ENCODE assay signal across 12 mouse cellular contexts in genomic region chr15:85909931-85910330, GRCm38 (mm10). TPM values are rescaled to one million over a fixed set of nuclear protein-coding genes. Genes with fewer than 3 reads are reported as not detected.
A peak's percentile ranks its signal among the peaks of the same experiment; 100 is the strongest.
DNase-seq lines count a peak whose midpoint lies in the region; ATAC-seq and TF ChIP-seq lines count a peak whose summit lies in the region.
"Had no signal": no experiment of that assay in that cellular context is flagged by ENCODE, and none has a peak within 500 bp of the region (broad histone marks: within the 10 kb centered on the region; RNA-seq: fewer than 3 reads in every experiment).

No protein-coding gene starts in this region.

- H3K9ac ChIP-seq in hindbrain, embryonic 12.5 days, result no peak overlapping the region
- no peak overlapping the region for H3K9ac ChIP-seq in hindbrain, embryonic 13.5 days
- 0 out of 2 replicates have a peak overlapping the region, but pooled peaks have one; percentile 31 for H3K9ac ChIP-seq in intestine, embryonic 15.5 days
- H3K9ac ChIP-seq in midbrain, postnatal 0 days (replicated peaks; ENCODE audit: low read length, poor library complexity, severe bottlenecking), result no peak overlapping the region

- TF ChIP-seq CTCF in midbrain, postnatal 0 days (IDR thresholded peaks at IDR 0.05), result no peak

- no peak overlapping the region for H3K4me2 ChIP-seq in hindbrain, embryonic 12.5 days (replicated peaks)
- H3K4me2 ChIP-seq in hindbrain, embryonic 13.5 days, result no peak overlapping the region
- peak overlapping the region; percentile 3; the same call in 1 of the 2 replicates for H3K4me2 ChIP-seq in intestine, embryonic 15.5 days (replicated peaks)
- no peak overlapping the region for H3K4me2 ChIP-seq in midbrain, postnatal 0 days (ENCODE audit: low read depth, low read length, poor library complexity, severe bottlenecking)
- H3K4me2 ChIP-seq: midbrain, embryonic 11.5 days had no signal

- H3K4me3 ChIP-seq in hindbrain, embryonic 12.5 days, result no peak overlapping the region
- no peak overlapping the region for H3K4me3 ChIP-seq in hindbrain, embryonic 13.5 days
- H3K4me3 ChIP-seq in intestine, embryonic 15.5 days (replicated peaks), result no peak overlapping the region
- H3K4me3 ChIP-seq in midbrain, postnatal 0 days (ENCODE audit: low read depth, low read length), result no peak overlapping the region

- H3K36me3 ChIP-seq in hindbrain, embryonic 12.5 days, result no peaks in the 10 kb centered on the region
- H3K36me3 ChIP-seq in hindbrain, embryonic 13.5 days, result no peaks in the 10 kb centered on the region
- H3K36me3 ChIP-seq in intestine, embryonic 15.5 days, result no peaks in the 10 kb centered on the region
- H3K36me3 ChIP-seq in midbrain, postnatal 0 days (ENCODE audit: insufficient read depth, low read length), result no peaks in the 10 kb centered on the region

- peaks cover 9% of the 10 kb centered on the region; the same call in 1 of the 2 replicates for H3K4me1 ChIP-seq in hindbrain, embryonic 12.5 days
- peaks cover 8% of the 10 kb centered on the region for H3K4me1 ChIP-seq in hindbrain, embryonic 13.5 days (replicated peaks)
- H3K4me1 ChIP-seq in intestine, embryonic 15.5 days (replicated peaks), result peaks cover 17% of the 10 kb centered on the region
- H3K4me1 ChIP-seq in midbrain, postnatal 0 days (ENCODE audit: insufficient read depth, low read length), result no peaks in the 10 kb centered on the region

- 61% methylated on average over 10 of the region's 10 CpGs for WGBS in hindbrain, embryonic 12.5 days
- 54% methylated on average over 10 of the region's 10 CpGs for WGBS in hindbrain, embryonic 13.5 days
- WGBS in intestine, embryonic 15.5 days, result 20% methylated on average over 10 of the region's 10 CpGs
- WGBS in midbrain, postnatal 0 days, result 53% methylated on average over 10 of the region's 10 CpGs

- H3K9me3 ChIP-seq in hindbrain, embryonic 12.5 days (replicated peaks), result no peaks in the 10 kb centered on the region
- no peaks in the 10 kb centered on the region for H3K9me3 ChIP-seq in hindbrain, embryonic 13.5 days
- H3K9me3 ChIP-seq in intestine, embryonic 15.5 days, result no peaks in the 10 kb centered on the region
- H3K9me3 ChIP-seq in midbrain, postnatal 0 days (ENCODE audit: low read length), result no peaks in the 10 kb centered on the region

- no peak for ATAC-seq in hindbrain, embryonic 12.5 days (ENCODE audit: low FRiP score)
- ATAC-seq in hindbrain, embryonic 13.5 days (ENCODE audit: low FRiP score), result no peak
- peak; percentile 61 for ATAC-seq in intestine, embryonic 15.5 days
- ATAC-seq in midbrain, postnatal 0 days (ENCODE audit: low FRiP score), result no peak

- H3K27me3 ChIP-seq in hindbrain, embryonic 12.5 days, result no peaks in the 10 kb centered on the region
- no peaks in the 10 kb centered on the region for H3K27me3 ChIP-seq in hindbrain, embryonic 13.5 days
- no peaks in the 10 kb centered on the region for H3K27me3 ChIP-seq in intestine, embryonic 15.5 days (replicated peaks)
- no peaks in the 10 kb centered on the region for H3K27me3 ChIP-seq in midbrain, postnatal 0 days (ENCODE audit: insufficient read depth, low read length)

- DNase-seq in testis, postnatal 10 days (ENCODE audit: low spot score), result peak; percentile 70
- DNase-seq in testis, postnatal 14 days (ENCODE audit: low spot score), result no peak
- peak; percentile 41 for DNase-seq in urinary bladder, adult 2 months (ENCODE audit: low spot score)
- no peak for DNase-seq in layer of hippocampus, postnatal 14 days (ENCODE audit: low spot score in 2 of 2)
- no peak for DNase-seq in midbrain, postnatal 0 days (ENCODE audit: low spot score)
- DNase-seq: cerebellum, adult 8-10 months; heart, adult 11 months; left cerebral cortex, postnatal 4 days had no signal

- H3K27ac ChIP-seq in hindbrain, embryonic 12.5 days, result peak overlapping the region; percentile 13; the same call in 1 of the 2 replicates
- no peak overlapping the region for H3K27ac ChIP-seq in hindbrain, embryonic 13.5 days
- H3K27ac ChIP-seq in intestine, embryonic 15.5 days, result no peak overlapping the region
- no peak overlapping the region for H3K27ac ChIP-seq in midbrain, postnatal 0 days (ENCODE audit: low read depth, low read length)

RNA-seq across cellular contexts. Expression of gene Trmu, which starts 30.8 kb away (rescaled TPM):
- 42.6 and 47.0 TPM in 2 replicates for polyA plus RNA-seq in hindbrain, embryonic 12.5 days (2016; fragmentation: Nextera tagmentation; extraction: Ambion mirVana)
- polyA plus RNA-seq in hindbrain, embryonic 13.5 days (2015; fragmentation: Nextera tagmentation; extraction: Ambion mirVana), result 40.8 and 47.9 TPM in 2 replicates
- 34.2 and 35.8 TPM in 2 replicates for polyA plus RNA-seq in intestine, embryonic 15.5 days (2015; fragmentation: Nextera tagmentation; extraction: Ambion mirVana)
- 34.5 and 40.4 TPM in 2 replicates for polyA plus RNA-seq in urinary bladder, adult 2 months (2012; rRNA removed)
- 10 to 100 TPM; 36.2 to 41.7 TPM for total RNA-seq in layer of hippocampus, postnatal 14 days (2021)
- 22.7 and 27.6 TPM in 2 replicates for total RNA-seq in midbrain, postnatal 0 days (2014; rRNA removed)
- polyA plus RNA-seq in midbrain, postnatal 0 days (2015; fragmentation: Nextera tagmentation; extraction: Ambion mirVana), result 37.0 and 41.4 TPM in 2 replicates

RNA-seq across cellular contexts. Expression of gene Gtse1, which starts 50.4 kb away (rescaled TPM):
- polyA plus RNA-seq in hindbrain, embryonic 12.5 days (2016; fragmentation: Nextera tagmentation; extraction: Ambion mirVana), result 23.4 and 24.8 TPM in 2 replicates
- polyA plus RNA-seq in hindbrain, embryonic 13.5 days (2015; fragmentation: Nextera tagmentation; extraction: Ambion mirVana), result 8.9 and 9.1 TPM in 2 replicates
- polyA plus RNA-seq in intestine, embryonic 15.5 days (2015; fragmentation: Nextera tagmentation; extraction: Ambion mirVana), result 22.8 and 23.5 TPM in 2 replicates
- 6.7 and 7.2 TPM in 2 replicates for polyA plus RNA-seq in urinary bladder, adult 2 months (2012; rRNA removed)
- total RNA-seq in layer of hippocampus, postnatal 14 days (2021), result 1 to 10 TPM; 1.2 to 1.3 TPM
- total RNA-seq in midbrain, postnatal 0 days (2014; rRNA removed), result 2.4 and 3.2 TPM in 2 replicates
- polyA plus RNA-seq in midbrain, postnatal 0 days (2015; fragmentation: Nextera tagmentation; extraction: Ambion mirVana), result 1.8 and 1.9 TPM in 2 replicates

Comparison
In these comparisons a context has a peak if more than half of its experiments do, and no peak if none do; other contexts are left out.
1. DNase-seq: peak in testis, postnatal 10 days (single experiment) and urinary bladder, adult 2 months (single experiment); none in testis, postnatal 14 days (single experiment), layer of hippocampus, postnatal 14 days (0 of 2) and midbrain, postnatal 0 days (single experiment).